Mouse (Mus musculus) midbrain, embryonic 10.5 days (tissue): ENCODE results near the gene Kiss1. TPM values are rescaled to one million over a fixed set of nuclear protein-coding genes. Genes with fewer than 3 reads are reported as not detected.

Source experiments
- DNase-seq: peaks from one replicate; pipeline ENCODE4 v3.0.0-alpha.2; 2017; ENCODE audit warnings: low spot score
- H3K27ac ChIP-seq: fragments of 300-500 bp; sonication (generic); replicated peaks from 2 replicates; pipeline ENCODE4 v1.5.1; 2016; ENCODE audit warnings: mild to moderate bottlenecking
- H3K27me3 ChIP-seq: fragments of 300-500 bp; sonication (generic); 2 replicates; pipeline ENCODE4 v1.6.1; 2016; ENCODE audit warnings: low read depth, mild to moderate bottlenecking; ENCODE audit not compliant: poor library complexity, severe bottlenecking
- H3K36me3 ChIP-seq: fragments of 300-500 bp; sonication (generic); 2 replicates; pipeline ENCODE4 v1.6.1; 2016; ENCODE audit warnings: mild to moderate bottlenecking, moderate library complexity
- H3K4me1 ChIP-seq: fragments of 300-500 bp; sonication (generic); 2 replicates; pipeline ENCODE4 v1.6.1; 2016
- H3K4me3 ChIP-seq: fragments of 300-500 bp; sonication (generic); 2 replicates; pipeline ENCODE4 v1.5.1; 2016; ENCODE audit warnings: mild to moderate bottlenecking, moderate library complexity
- H3K9me3 ChIP-seq: fragments of 300-500 bp; sonication (generic); replicated peaks from 2 replicates; pipeline ENCODE4 v1.6.1; 2016; ENCODE audit warnings: mild to moderate bottlenecking
- WGBS: fragments of 180-500 bp; shearing (Covaris S2); methylation state at CpG from one replicate; pipeline ENCODE4 v1.1.7; 2016; 5-methylcytosine and 5-hydroxymethylcytosine counted together
- polyA plus RNA-seq: library from polyadenylated mRNA; unstranded; fragments of >200 nt; fragmentation: Nextera tagmentation; extraction: Ambion mirVana; gene quantifications from 2 replicates; pipeline ENCODE4 v1.2.1, GENCODE M21; 2016

Gene Kiss1
- not detected in 2 replicates for polyA plus RNA-seq

GRCm38 (mm10) chr1:133321267-133321925, at the start of gene Kiss1:
Gene Kiss1 (plus strand): TSS chr1:133321875.
- Histone ChIP-seq H3K36me3 (no peaks in the 10 kb centered on the region), H3K27me3 (peaks cover 17% of the 10 kb centered on the region), H3K4me1 (peaks cover 10% of the 10 kb centered on the region), H3K9me3 (peaks cover 8% of the 10 kb centered on the region; the same call in 1 of the 2 replicates), H3K27ac (no peak within 1 kb of the TSS), H3K4me3 (no peak within 1 kb of the TSS)
- 86% methylated on average over 13 of the region's 13 CpGs for WGBS
- no peak for DNase-seq

DNA sequence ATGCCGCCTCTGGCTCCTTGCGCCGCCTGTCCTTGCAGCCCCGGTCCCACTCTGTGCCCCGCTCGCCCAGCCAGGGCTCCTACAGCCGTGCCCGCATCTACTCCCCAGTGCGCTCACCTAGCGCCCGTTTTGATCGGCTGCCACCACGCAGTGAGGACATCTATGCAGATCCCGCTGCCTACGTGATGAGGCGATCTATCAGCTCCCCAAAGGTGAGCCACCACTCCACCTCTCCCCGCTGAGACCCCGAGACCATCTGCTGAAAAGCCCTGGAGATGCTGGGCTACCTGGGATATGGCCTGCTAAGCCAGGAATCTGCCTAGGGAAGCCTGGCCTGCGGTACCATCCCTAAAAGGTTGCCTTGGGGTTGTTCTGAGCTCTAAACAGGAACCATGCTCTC, 47.5 kb upstream of the Kiss1 start:
- WGBS: 89% methylated on average over 19 of the region's 19 CpGs
- no peak overlapping the region for H3K27ac ChIP-seq
- peaks cover 96% of the 10 kb centered on the region for H3K36me3 ChIP-seq

DNA sequence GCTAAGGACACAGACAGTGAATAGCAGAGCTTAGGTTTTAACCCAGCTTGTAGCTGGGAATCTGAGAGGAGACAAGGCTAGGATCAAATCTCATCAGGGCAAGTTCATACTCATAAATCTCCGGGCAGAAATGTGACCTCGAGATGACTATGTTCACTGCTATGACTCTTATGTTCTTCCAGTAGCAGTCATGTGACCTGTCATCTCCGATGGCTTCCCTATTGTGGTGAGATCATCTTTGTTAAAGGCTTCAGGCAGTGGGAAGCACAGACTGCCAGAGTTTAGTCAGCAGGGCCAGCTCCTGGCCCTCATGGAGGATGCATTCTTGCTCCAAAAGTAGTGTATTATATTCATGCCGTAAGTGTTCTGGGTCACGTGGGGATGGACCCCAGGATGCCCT, 44.7 kb upstream of the Kiss1 start:
- no peaks in the 10 kb centered on the region for H3K27me3 ChIP-seq
- peaks cover 95% of the 10 kb centered on the region for H3K36me3 ChIP-seq
- H3K27ac ChIP-seq: peak overlapping the region; percentile 25; the same call in 1 of the 2 replicates
- H3K4me3 ChIP-seq: no peak overlapping the region
- WGBS: 85% methylated on average over 5 of the region's 5 CpGs
- no peak for DNase-seq
- no peaks in the 10 kb centered on the region for H3K9me3 ChIP-seq
- peaks cover 29% of the 10 kb centered on the region for H3K4me1 ChIP-seq

More for the DNA sequence above, 47.5 kb upstream of the Kiss1 start:
- Histone ChIP-seq H3K27me3 (no peaks in the 10 kb centered on the region), H3K4me1 (peaks cover 29% of the 10 kb centered on the region), H3K9me3 (no peaks in the 10 kb centered on the region), H3K4me3 (no peak overlapping the region)
- DNase-seq: no peak

- Histone ChIP-seq H3K36me3 (peaks cover 95% of the 10 kb centered on the region), H3K9me3 (no peaks in the 10 kb centered on the region), H3K27ac (0 out of 2 replicates have a peak overlapping the region, but pooled peaks have one; percentile 14), H3K27me3 (no peaks in the 10 kb centered on the region), H3K4me1 (peaks cover 32% of the 10 kb centered on the region), H3K4me3 (no peak overlapping the region)
- WGBS: 80% methylated on average over 6 of the region's 6 CpGs
- no peak for DNase-seq
These were observed 43.1 kb upstream of the Kiss1 start for GRCm38 (mm10) chr1:133278539-133278938.

DNA sequence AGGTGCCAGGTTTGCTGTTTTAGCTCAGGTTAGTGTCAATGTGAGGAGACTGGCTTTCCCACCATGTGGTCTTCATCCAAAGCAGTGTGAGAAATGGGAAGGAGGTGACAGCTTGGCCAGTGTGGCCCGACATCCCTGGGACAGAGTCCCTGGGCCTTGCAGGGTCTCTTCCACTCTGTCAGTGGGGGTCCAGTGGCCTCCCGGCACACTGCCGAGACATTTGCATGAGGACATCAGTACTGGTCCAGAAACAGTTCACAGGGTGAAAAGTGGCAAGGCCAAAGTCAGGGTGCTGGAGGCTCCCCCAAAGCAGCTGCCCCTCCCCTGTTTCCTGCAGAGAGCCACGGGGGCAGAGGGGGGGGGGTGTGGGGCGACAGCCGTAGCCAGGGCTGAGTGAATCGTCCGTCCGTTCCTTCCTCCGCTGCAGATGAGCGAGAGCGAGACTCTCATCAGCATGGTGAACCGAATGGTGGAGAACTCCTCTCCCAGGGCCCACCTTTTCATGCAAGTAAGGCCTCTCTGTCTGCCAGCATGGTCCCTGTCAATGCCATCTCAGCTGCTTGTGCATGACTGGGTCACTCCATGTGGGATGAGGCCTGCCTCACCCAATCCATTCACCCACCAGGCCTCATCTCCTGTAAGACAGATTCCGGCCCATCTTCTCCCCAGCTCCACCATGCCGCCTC, 42.6 kb upstream of the Kiss1 start:
- H3K36me3 ChIP-seq: peaks cover 95% of the 10 kb centered on the region
- no peak for DNase-seq
- H3K4me3 ChIP-seq: no peak overlapping the region
- H3K27me3 ChIP-seq: no peaks in the 10 kb centered on the region
- H3K27ac ChIP-seq: peak overlapping the region; percentile 14; the same call in 1 of the 2 replicates
- peaks cover 32% of the 10 kb centered on the region for H3K4me1 ChIP-seq
- H3K9me3 ChIP-seq: no peaks in the 10 kb centered on the region
- 70% methylated on average over 15 of the region's 15 CpGs for WGBS

DNA sequence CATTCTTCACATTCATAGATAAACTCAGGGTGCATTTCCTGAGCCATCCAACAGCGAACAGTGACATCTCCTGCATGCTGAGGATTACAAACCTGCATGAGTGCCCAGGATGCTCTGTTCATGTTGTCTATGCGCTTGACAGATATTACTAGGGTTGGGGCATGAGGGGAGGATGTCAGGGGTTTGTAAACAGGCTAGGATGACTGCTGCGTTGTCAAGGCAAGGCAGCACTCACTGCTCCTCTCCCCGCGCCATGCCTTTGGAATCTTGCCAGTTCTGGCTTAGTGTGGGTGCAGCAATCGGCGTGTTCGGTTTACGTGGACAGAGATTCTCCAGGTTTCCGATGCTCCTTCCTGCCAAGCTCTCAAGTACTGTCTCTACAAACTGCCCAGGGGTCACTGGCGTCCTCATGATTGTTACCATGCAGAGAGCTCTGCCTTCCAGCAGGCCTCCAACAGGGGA, 42.0 kb upstream of the Kiss1 start:
- Histone ChIP-seq H3K4me1 (peaks cover 32% of the 10 kb centered on the region), H3K4me3 (no peak overlapping the region), H3K36me3 (peaks cover 93% of the 10 kb centered on the region), H3K27ac (0 out of 2 replicates have a peak overlapping the region, but pooled peaks have one; percentile 14), H3K27me3 (no peaks in the 10 kb centered on the region), H3K9me3 (no peaks in the 10 kb centered on the region)
- WGBS: 90% methylated on average over 11 of the region's 11 CpGs
- DNase-seq: no peak

DNA sequence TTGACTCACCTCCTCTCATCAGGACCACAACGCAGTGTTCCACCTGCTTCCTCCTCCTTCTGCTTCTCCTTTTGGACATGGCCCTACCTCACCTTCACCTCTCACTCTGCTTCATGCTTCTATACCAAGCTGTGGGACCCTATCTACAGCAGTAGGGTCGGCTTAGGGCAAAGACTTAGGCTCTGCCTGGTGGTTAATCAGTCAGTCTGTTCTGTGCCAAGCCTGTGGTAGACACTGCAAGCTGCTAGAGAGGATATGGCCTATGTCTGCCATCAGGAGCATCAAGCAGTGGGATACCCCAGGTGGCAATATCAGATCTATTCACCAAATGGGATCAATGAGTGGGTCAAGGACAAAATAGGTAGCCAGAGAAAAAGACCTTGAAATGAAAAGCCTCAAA, 41.1 kb upstream of the Kiss1 start:
- 92% methylated on average over 2 of the region's 2 CpGs for WGBS
- peaks cover 32% of the 10 kb centered on the region for H3K4me1 ChIP-seq
- peaks cover 93% of the 10 kb centered on the region for H3K36me3 ChIP-seq
- no peaks in the 10 kb centered on the region for H3K27me3 ChIP-seq
- no peak overlapping the region for H3K27ac ChIP-seq
- no peaks in the 10 kb centered on the region for H3K9me3 ChIP-seq
- no peak for DNase-seq
- H3K4me3 ChIP-seq: no peak overlapping the region

GRCm38 (mm10) chr1:133285907-133286306, 35.8 kb upstream of the Kiss1 start:
- 84% methylated on average over 7 of the region's 7 CpGs for WGBS
- peaks cover 95% of the 10 kb centered on the region for H3K36me3 ChIP-seq
- DNase-seq: no peak

GRCm38 (mm10) chr1:133287051-133287450, 34.6 kb upstream of the Kiss1 start:
- 90% methylated on average over 4 of the region's 4 CpGs for WGBS
- H3K4me1 ChIP-seq: peaks cover 2% of the 10 kb centered on the region; the same call in 1 of the 2 replicates
- H3K36me3 ChIP-seq: peaks cover 90% of the 10 kb centered on the region
- DNase-seq: no peak
- H3K27me3 ChIP-seq: no peaks in the 10 kb centered on the region
- H3K27ac ChIP-seq: no peak overlapping the region
- no peak overlapping the region for H3K4me3 ChIP-seq
- H3K9me3 ChIP-seq: no peaks in the 10 kb centered on the region

More at GRCm38 (mm10) chr1:133285907-133286306, 35.8 kb upstream of the Kiss1 start:
- no peaks in the 10 kb centered on the region for H3K9me3 ChIP-seq
- H3K27me3 ChIP-seq: no peaks in the 10 kb centered on the region
- H3K4me3 ChIP-seq: no peak overlapping the region
- peaks cover 6% of the 10 kb centered on the region for H3K4me1 ChIP-seq
- H3K27ac ChIP-seq: no peak overlapping the region

GRCm38 (mm10) chr1:133287880-133288279, 33.8 kb upstream of the Kiss1 start:
- Histone ChIP-seq H3K9me3 (no peaks in the 10 kb centered on the region), H3K27me3 (no peaks in the 10 kb centered on the region), H3K4me3 (no peak overlapping the region), H3K4me1 (no peaks in the 10 kb centered on the region), H3K36me3 (peaks cover 90% of the 10 kb centered on the region), H3K27ac (no peak overlapping the region)
- no peak for DNase-seq
- WGBS: 93% methylated on average over 12 of the region's 12 CpGs

DNA sequence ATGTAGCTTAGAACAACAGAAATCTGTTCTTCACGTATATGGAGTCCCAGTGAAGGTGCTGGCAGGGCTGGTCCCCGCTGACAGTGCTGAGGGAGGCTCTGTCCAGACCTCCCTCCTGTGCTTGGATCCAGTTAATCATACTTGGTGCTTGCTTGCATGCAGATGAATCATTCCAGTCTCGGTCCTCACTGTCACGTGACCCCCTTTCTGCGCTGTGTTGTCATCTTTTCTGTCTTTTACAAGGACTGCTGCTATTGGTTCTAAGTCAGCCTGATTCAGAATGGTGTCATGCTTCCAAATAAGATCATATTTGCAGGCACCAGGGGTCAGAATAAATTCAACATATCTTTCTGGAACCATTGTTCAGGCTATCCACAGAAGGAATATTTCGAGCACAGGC, 29.8 kb upstream of the Kiss1 start:
- DNase-seq: no peak
- Histone ChIP-seq H3K4me3 (no peak overlapping the region), H3K27me3 (no peaks in the 10 kb centered on the region), H3K9me3 (no peaks in the 10 kb centered on the region), H3K36me3 (peaks cover 91% of the 10 kb centered on the region), H3K4me1 (peaks cover 17% of the 10 kb centered on the region), H3K27ac (no peak overlapping the region)
- WGBS: 91% methylated on average over 6 of the region's 6 CpGs

- H3K36me3 ChIP-seq: peaks cover 91% of the 10 kb centered on the region
- no peak overlapping the region for H3K4me3 ChIP-seq
These were observed 29.1 kb upstream of the Kiss1 start for GRCm38 (mm10) chr1:133292608-133293007.

GRCm38 (mm10) chr1:133296376-133296775, 25.3 kb upstream of the Kiss1 start:
- peaks cover 21% of the 10 kb centered on the region for H3K27me3 ChIP-seq
- no peaks in the 10 kb centered on the region for H3K9me3 ChIP-seq
- 96% methylated on average over 9 of the region's 9 CpGs for WGBS
- H3K4me3 ChIP-seq: no peak overlapping the region
- no peak overlapping the region for H3K27ac ChIP-seq
- DNase-seq: no peak
- H3K36me3 ChIP-seq: peaks cover 97% of the 10 kb centered on the region
- peaks cover 23% of the 10 kb centered on the region for H3K4me1 ChIP-seq

More at GRCm38 (mm10) chr1:133292608-133293007, 29.1 kb upstream of the Kiss1 start:
- H3K4me1 ChIP-seq: peaks cover 17% of the 10 kb centered on the region
- H3K9me3 ChIP-seq: no peaks in the 10 kb centered on the region
- DNase-seq: no peak
- no peak overlapping the region for H3K27ac ChIP-seq
- H3K27me3 ChIP-seq: no peaks in the 10 kb centered on the region
